Mouse (Mus musculus) midbrain, embryonic 14.5 days (tissue): ENCODE measurements around the gene Baiap2l1. TPM values are rescaled to one million over a fixed set of nuclear protein-coding genes. Genes with fewer than 3 reads are reported as not detected.

Source experiments
- ATAC-seq: fragments of 200-750 bp; cut with Nextera tagmentation; 2 replicates; pipeline ENCODE4 v1.8.0; 2017; ENCODE audit warnings: moderate number of reproducible peaks, moderate library complexity; ENCODE audit not compliant: low FRiP score, low TSS enrichment
- DNase-seq: peaks from one replicate; pipeline ENCODE4 v3.0.0-alpha.2; 2015
- H3K27ac ChIP-seq: fragments of 300-500 bp; sonication (generic); replicated peaks from 2 replicates; pipeline ENCODE4 v1.5.1; 2014; ENCODE audit warnings: mild to moderate bottlenecking, low read depth, low read length, moderate library complexity
- H3K27me3 ChIP-seq: fragments of 300-500 bp; sonication (generic); 2 replicates; pipeline ENCODE4 v1.6.1; 2014; ENCODE audit warnings: low read length, control low read depth, mixed read lengths; ENCODE audit not compliant: control insufficient read depth, insufficient read depth
- H3K36me3 ChIP-seq: fragments of 300-500 bp; sonication (generic); 2 replicates; pipeline ENCODE4 v1.6.1; 2014; ENCODE audit warnings: low read length, control low read depth; ENCODE audit not compliant: control insufficient read depth, insufficient read depth
- H3K4me1 ChIP-seq: fragments of 300-500 bp; sonication (generic); 2 replicates; pipeline ENCODE4 v1.6.1; 2014; ENCODE audit warnings: mild to moderate bottlenecking, antibody characterized with exemption, low read length, control low read depth; ENCODE audit not compliant: control insufficient read depth, insufficient read depth
- H3K4me2 ChIP-seq: fragments of 300-500 bp; sonication (generic); 2 replicates; pipeline ENCODE4 v1.6.1; 2014; ENCODE audit warnings: mild to moderate bottlenecking, low read length, moderate library complexity
- H3K4me3 ChIP-seq: fragments of 300-500 bp; sonication (generic); replicated peaks from 2 replicates; pipeline ENCODE4 v1.5.1; 2014; ENCODE audit warnings: low read depth, low read length
- H3K9ac ChIP-seq: fragments of 300-500 bp; sonication (generic); replicated peaks from 2 replicates; pipeline ENCODE4 v1.6.1; 2014; ENCODE audit warnings: mild to moderate bottlenecking, low read length, moderate library complexity
- H3K9me3 ChIP-seq: fragments of 300-500 bp; sonication (generic); 2 replicates; pipeline ENCODE4 v1.6.1; 2016; ENCODE audit warnings: low read length, control low read depth, mixed read lengths; ENCODE audit not compliant: control insufficient read depth
- WGBS: fragments of 180-500 bp; shearing (Covaris S2); extraction: QIAGEN DNeasy Blood & Tissue Kit; methylation state at CpG from one replicate; pipeline ENCODE4 v1.1.7; 2014; 5-methylcytosine and 5-hydroxymethylcytosine counted together
- polyA plus RNA-seq: library from polyadenylated mRNA; unstranded; fragments of >200 nt; fragmentation: Nextera tagmentation; extraction: Ambion mirVana; gene quantifications from 2 replicates; pipeline ENCODE4 v1.2.1, GENCODE M21; 2014

Baiap2l1 gene
- polyA plus RNA-seq, 1 experiment from 2014 or later: 1.1 TPM

DNA sequence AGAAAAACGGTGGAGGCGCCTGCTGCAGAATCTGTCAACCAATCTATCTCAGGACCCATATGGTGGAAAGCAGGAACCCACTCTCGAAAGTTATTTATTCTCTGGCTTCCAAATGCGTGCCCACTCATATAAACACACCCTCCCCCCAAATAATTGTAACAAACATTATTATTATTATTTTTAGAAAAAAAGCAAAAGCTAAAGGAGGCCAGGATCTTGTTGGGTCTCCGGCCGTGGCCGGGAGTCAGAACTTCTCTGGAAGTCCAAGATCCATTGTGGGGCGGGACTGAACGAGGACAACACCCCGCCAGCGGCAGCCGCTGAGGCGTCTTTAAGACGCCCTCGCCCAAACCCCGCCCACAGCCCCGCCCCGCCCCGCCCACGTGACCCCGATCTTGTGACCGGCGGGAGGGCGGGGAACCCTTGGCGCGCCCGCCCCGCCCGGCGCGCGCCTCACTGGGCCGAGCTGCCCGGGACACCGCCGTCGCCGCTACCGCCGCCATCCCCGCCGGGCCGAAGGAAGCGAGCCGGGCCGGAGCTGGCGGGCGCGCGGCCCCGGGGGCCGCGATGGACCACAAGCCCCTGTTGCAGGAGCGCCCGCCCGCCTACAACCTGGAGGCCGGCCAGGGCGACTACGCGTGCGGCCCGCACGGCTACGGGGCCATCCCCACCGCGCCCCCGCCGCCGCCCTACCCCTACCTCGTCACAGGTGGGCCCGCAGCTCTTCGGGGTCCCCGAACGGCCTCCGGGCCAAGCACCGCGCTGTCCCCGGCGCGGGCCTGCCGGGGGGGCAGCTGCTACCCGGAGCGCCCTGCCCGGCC lies 102.9 kb downstream of the Baiap2l1 start:
- DNase-seq: peak; percentile 95
- peak overlapping the region; percentile 84 for H3K4me2 ChIP-seq
- peak overlapping the region; percentile 87 for H3K27ac ChIP-seq
- peak; percentile 83 for ATAC-seq
- H3K27me3 ChIP-seq: no peaks in the 10 kb centered on the region
- H3K4me1 ChIP-seq: peaks cover 35% of the 10 kb centered on the region
- H3K9me3 ChIP-seq: no peaks in the 10 kb centered on the region
- H3K4me3 ChIP-seq: peak overlapping the region; percentile 99
- H3K9ac ChIP-seq: peak overlapping the region; percentile 96
- H3K36me3 ChIP-seq: peaks cover 8% of the 10 kb centered on the region; the same call in 1 of the 2 replicates
- WGBS: 1% methylated on average over 66 of the region's 84 CpGs

DNA sequence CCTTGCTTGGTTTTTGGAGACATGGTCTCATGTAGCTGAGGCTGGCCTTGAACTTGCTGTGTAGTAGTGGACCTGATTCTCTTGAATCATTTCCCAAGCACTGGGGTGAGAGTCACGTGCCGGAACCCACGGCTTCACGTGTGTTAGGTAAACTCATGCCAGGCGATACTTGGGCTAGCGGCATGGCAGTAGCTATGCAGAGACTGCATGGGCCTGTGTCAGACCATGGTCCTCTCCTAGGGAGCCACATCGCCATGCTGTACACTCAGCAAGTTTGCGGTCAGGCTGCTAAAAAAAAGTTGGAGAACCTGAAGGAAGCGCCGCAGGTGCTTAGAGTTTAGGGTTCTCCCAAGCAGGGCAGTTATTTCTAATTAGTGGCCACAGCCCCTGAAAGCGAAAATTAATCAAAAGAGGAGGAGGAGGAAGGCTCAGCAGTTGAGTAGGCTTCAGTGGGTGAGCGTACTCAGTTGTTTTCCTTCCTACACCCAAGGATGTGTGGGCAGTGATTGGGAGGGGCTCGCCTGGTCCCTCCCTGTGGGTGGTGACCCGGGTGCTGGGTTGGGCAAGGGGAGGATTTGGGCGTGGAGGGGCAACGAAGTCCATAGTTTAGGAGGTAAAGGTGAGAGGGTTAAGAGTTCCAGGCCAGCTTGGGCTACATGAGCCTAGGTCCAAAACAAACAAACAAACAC lies 103.6 kb downstream of the Baiap2l1 start:
- H3K27ac ChIP-seq: no peak overlapping the region
- H3K36me3 ChIP-seq: peaks cover 8% of the 10 kb centered on the region; the same call in 1 of the 2 replicates
- no peak overlapping the region for H3K9ac ChIP-seq
- H3K4me2 ChIP-seq: peak overlapping the region; percentile 84
- no peak for ATAC-seq
- H3K9me3 ChIP-seq: no peaks in the 10 kb centered on the region
- peak overlapping the region; percentile 99 for H3K4me3 ChIP-seq
- peaks cover 30% of the 10 kb centered on the region for H3K4me1 ChIP-seq
- DNase-seq: no peak
- 61% methylated on average over 16 of the region's 16 CpGs for WGBS
- H3K27me3 ChIP-seq: no peaks in the 10 kb centered on the region

DNA sequence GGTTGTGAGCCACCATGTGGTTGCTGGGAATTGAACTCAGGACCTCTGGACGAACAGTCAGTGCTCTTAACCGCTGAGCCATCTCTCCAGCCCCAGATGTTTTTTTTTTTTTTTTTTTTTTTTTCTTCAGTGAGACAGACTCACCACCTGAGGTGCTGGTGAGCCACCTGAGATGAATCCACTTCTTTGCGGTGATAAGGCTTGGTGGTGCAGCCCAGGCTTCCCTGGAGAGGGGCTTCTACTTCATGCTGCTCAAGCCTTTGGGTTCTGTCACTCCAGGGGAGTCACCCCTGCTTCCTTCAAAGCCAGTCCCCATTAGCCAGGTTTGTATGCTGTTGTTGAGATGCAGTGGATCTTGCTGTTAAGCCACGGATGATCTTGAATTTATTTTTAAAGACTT lies 104.7 kb downstream of the Baiap2l1 start:
- no peaks in the 10 kb centered on the region for H3K36me3 ChIP-seq

DNA sequence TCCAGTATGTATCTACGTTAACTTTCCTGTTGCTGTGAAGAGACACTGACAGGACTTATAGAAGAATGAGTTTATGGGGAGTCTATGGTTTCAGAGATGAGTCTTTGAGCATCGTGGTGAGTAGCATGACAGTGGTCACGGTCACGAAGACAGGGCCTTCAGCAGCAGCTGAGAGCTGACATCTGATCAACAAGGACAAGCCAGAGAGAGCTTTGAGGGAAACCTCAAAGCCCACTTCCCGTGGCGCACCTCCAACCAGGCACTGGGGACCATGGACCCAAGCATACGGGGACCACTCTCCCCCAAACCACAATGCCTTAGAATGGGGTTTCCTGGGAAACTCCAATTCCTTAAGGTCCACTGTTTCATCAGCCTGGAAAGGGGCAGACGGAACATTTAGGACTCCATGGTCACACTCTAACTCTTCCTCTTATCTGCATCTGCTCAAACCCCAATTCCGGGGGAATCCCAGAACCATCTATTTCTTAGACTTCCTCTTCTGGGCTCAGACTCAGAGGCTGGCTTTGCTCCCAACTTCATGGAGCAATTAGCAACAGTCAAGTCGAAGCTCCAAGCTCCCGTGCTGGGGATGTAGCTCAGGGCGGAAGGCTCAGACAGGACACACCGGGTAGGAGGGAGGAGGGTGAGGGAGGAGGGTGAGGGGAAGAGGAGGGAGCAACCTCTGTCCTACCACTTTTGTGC lies 105.9 kb downstream of the Baiap2l1 start:
- 92% methylated on average over 13 of the region's 13 CpGs for WGBS

More for the DNA sequence above, 104.7 kb downstream of the Baiap2l1 start:
- H3K4me1 ChIP-seq: peaks cover 20% of the 10 kb centered on the region
- no peak overlapping the region for H3K4me2 ChIP-seq
- H3K27me3 ChIP-seq: no peaks in the 10 kb centered on the region
- H3K9ac ChIP-seq: no peak overlapping the region
- 76% methylated on average over 4 of the region's 4 CpGs for WGBS
- H3K9me3 ChIP-seq: no peaks in the 10 kb centered on the region
- no peak overlapping the region for H3K27ac ChIP-seq
- DNase-seq (no peak), ATAC-seq (no peak)
- no peak overlapping the region for H3K4me3 ChIP-seq

DNA sequence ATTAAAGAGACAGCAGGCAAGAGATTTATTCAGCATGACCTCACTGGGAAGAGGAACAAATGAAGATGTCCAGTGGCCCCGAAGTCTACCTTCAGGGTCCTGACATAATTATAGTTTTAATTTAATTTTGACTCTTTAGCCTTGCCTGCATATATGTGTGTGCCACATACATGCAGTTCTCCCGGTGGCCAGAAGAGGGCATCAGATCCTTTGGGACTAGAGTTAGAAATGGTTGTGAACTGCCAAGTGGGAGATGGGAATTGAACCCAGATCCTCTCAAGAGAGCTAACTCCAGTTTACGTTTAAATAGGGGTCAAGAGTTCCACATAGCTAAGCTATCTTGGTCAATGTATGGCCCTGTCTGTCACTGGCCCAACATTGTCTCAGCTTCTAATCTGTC lies 108.0 kb downstream of the Baiap2l1 start:
- Histone ChIP-seq H3K4me1 (no peaks in the 10 kb centered on the region), H3K9ac (no peak overlapping the region), H3K4me3 (no peak overlapping the region), H3K27me3 (no peaks in the 10 kb centered on the region), H3K27ac (no peak overlapping the region), H3K9me3 (no peaks in the 10 kb centered on the region), H3K4me2 (no peak overlapping the region), H3K36me3 (no peaks in the 10 kb centered on the region)
- WGBS: 87% methylated on average over 3 of the region's 3 CpGs
- DNase-seq (no peak), ATAC-seq (no peak)

More for the DNA sequence above, 105.9 kb downstream of the Baiap2l1 start:
- Histone ChIP-seq H3K4me2 (no peak overlapping the region), H3K4me1 (peaks cover 8% of the 10 kb centered on the region), H3K9ac (no peak overlapping the region), H3K36me3 (no peaks in the 10 kb centered on the region), H3K4me3 (no peak overlapping the region), H3K27me3 (no peaks in the 10 kb centered on the region), H3K27ac (no peak overlapping the region), H3K9me3 (no peaks in the 10 kb centered on the region)
- DNase-seq (no peak), ATAC-seq (no peak)

DNA sequence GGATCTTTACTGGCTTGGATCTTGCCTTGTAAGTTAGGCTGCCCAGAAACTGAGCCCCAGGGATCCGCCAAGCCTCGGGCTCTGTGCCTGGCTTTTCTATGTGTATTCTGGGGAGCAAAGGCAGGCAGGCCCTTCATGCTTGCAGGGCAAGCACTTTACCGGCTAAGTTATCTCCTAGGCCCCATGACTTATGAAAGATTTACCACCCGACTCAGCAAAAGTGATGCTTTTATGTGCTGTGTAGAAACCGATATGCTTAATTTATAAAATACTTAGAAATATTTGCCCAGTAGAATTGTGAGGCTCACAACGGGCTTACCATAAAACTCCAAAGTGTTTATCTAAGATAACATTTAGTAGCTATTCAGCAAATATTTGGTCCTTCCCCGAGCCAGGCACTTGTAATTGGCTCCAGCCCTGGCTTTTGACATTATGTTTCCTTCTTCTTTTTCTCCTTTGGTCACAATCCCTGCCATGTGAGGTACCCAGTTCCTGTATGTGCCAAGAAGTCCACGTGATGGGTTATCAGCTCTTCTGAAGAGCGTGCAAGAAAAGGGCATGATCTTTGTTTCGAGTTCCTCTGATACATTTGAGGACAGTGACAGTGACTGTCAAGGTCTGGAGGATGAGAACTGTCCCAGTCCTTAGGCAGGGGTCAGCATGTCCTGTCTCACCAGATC lies 109.9 kb downstream of the Baiap2l1 start:
- ATAC-seq (no peak), DNase-seq (no peak)
- no peaks in the 10 kb centered on the region for H3K27me3 ChIP-seq
- H3K4me3 ChIP-seq: no peak overlapping the region
- no peak overlapping the region for H3K27ac ChIP-seq
- WGBS: 85% methylated on average over 10 of the region's 10 CpGs
- H3K9ac ChIP-seq: no peak overlapping the region
- H3K36me3 ChIP-seq: no peaks in the 10 kb centered on the region
- H3K4me1 ChIP-seq: no peaks in the 10 kb centered on the region
- no peak overlapping the region for H3K4me2 ChIP-seq
- no peaks in the 10 kb centered on the region for H3K9me3 ChIP-seq

DNA sequence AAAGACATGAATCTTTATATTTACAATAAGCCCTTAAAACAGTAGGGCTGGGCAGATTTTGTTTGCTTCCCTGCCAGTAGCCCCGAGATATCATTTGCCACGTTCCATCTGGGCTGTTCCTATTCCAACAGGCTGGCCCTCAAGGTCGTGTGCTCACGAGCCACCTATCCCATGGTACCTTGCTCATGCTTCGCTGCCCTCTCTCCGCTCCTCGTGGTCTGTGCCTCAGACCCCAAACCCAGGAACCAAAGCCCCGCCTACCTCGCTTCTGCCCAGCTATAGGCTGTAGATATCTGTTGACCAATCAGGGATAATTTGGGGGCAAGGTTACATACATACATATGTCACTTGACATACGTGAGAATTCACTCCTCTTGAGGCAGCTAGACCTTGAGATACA lies 110.6 kb downstream of the Baiap2l1 start:
- 87% methylated on average over 10 of the region's 10 CpGs for WGBS
- Histone ChIP-seq H3K27me3 (no peaks in the 10 kb centered on the region), H3K9ac (no peak overlapping the region), H3K4me3 (no peak overlapping the region), H3K36me3 (no peaks in the 10 kb centered on the region), H3K4me2 (no peak overlapping the region), H3K27ac (no peak overlapping the region), H3K9me3 (no peaks in the 10 kb centered on the region), H3K4me1 (no peaks in the 10 kb centered on the region)
- DNase-seq (no peak), ATAC-seq (no peak)

DNA sequence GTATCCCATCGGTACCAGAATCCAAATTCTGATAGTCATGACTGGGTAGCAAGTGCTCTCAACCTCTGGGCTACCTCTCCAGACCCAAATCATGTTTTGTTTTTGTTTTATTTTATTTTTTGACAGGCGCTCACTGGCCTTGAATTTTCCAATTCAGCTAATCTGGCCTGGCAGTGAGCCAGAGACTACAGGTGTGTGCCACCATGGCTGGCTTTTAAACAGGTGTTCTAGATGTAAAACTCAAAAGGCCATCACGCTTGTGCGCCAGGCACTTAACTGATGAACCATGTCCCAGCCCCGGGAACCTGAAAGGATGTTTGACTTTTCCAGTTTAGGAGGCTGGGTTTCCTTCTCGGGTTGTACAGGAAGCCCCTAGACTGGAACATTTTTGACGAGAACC lies 111.2 kb downstream of the Baiap2l1 start:
- Histone ChIP-seq H3K4me1 (no peaks in the 10 kb centered on the region), H3K27ac (no peak overlapping the region)
- ATAC-seq: no peak

More for the DNA sequence above, 111.2 kb downstream of the Baiap2l1 start:
- H3K9ac ChIP-seq: no peak overlapping the region
- H3K4me2 ChIP-seq: no peak overlapping the region
- H3K4me3 ChIP-seq: no peak overlapping the region
- DNase-seq: no peak
- WGBS: 90% methylated on average over 7 of the region's 7 CpGs
- H3K36me3 ChIP-seq: no peaks in the 10 kb centered on the region
- H3K9me3 ChIP-seq: no peaks in the 10 kb centered on the region
- H3K27me3 ChIP-seq: no peaks in the 10 kb centered on the region
